Mouse (Mus musculus) spleen, adult 2 months (tissue): ENCODE results near the gene Ahcyl1.

ENCODE experiments used
- CTCF ChIP-seq: fragments of 200-500 bp; IDR thresholded peaks from 2 replicates; pipeline ENCODE4 v1.5.1; 2011; ENCODE audit warnings: mild to moderate bottlenecking, inconsistent platforms; ENCODE audit not compliant: insufficient read depth, insufficient read length, insufficient replicate concordance; ENCODE audit errors: extremely low read depth
- POLR2A ChIP-seq: fragments of 200-500 bp; IDR thresholded peaks from 2 replicates; pipeline ENCODE4 v1.6.1; 2011; ENCODE audit warnings: low read depth, low read length, inconsistent platforms

- no peak for TF ChIP-seq POLR2A
- no peak for TF ChIP-seq CTCF
Measured at GRCm38 (mm10) chr3:107626751-107627150, 69.6 kb downstream of the Ahcyl1 start.
